Mouse (Mus musculus): Measurements from ENCODE around the gene Wwox. TPM values are rescaled to one million over a fixed set of nuclear protein-coding genes. Genes with fewer than 3 reads are reported as not detected.

The Wwox gene
- polyA plus RNA-seq, 1 experiment from 2014 or later: 12.9 TPM

DNA sequence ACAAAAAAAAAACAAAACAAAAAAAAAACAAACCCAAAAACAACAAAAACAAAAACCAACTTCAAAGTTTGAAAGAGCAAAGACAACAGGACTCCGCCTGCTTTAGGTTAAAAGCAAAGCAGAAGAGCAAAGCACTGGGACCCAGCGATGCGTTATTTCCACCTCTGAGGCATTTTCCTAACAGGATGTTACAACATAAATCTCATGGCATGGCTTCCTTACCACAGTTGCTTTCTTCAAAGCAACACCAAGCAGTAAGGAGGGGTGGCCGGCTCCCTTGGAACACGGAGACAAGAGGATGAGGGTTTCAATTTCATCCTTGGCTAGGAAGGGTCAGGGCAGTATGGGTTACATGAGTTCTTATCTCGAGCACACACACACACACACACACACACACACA, 20.6 kb upstream of the Wwox start:
- WGBS: 79% methylated on average over 6 of the region's 6 CpGs

DNA sequence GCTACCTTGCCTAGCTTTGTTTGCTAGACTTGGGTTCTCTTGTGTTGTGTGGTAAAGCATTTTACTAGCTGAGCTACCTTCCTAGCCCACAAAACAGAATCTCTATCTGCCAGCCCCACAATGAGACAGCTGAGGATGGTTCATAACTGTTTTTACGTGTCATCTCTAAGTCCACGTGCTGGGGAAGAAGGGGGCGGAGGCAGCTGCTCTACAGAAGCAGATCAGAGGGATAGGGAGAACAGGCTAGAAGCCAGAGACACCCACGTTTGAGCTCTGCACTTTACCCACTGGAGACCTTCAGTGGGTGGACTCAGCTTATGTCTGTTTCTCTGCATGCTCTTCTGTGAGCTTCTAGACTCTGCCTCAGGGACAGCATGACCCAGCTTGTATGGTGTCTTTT, 17.9 kb upstream of the Wwox start:
- DNase-seq (no peak), ATAC-seq (ENCODE audit: low FRiP score, low TSS enrichment) (no peak)
- no peak overlapping the region for H3K4me3 ChIP-seq (replicated peaks; ENCODE audit: low read depth, low read length)
- H3K4me1 ChIP-seq (ENCODE audit: control insufficient read depth, insufficient read depth, low read length): no peaks in the 10 kb centered on the region
- no peaks in the 10 kb centered on the region for H3K27me3 ChIP-seq (ENCODE audit: control insufficient read depth, insufficient read depth, low read length)
- H3K9me3 ChIP-seq (ENCODE audit: control insufficient read depth, low read length): no peaks in the 10 kb centered on the region
- 81% methylated on average over 4 of the region's 4 CpGs for WGBS
- no peak overlapping the region for H3K4me2 ChIP-seq (ENCODE audit: low read length)
- H3K36me3 ChIP-seq (ENCODE audit: control insufficient read depth, insufficient read depth, low read length): no peaks in the 10 kb centered on the region
- H3K9ac ChIP-seq (replicated peaks; ENCODE audit: low read length): no peak overlapping the region
- H3K27ac ChIP-seq (replicated peaks; ENCODE audit: low read depth, low read length): no peak overlapping the region

More for the DNA sequence above, 20.6 kb upstream of the Wwox start:
- H3K9ac ChIP-seq (replicated peaks; ENCODE audit: low read length): no peak overlapping the region
- no peaks in the 10 kb centered on the region for H3K4me1 ChIP-seq (ENCODE audit: control insufficient read depth, insufficient read depth, low read length)
- no peaks in the 10 kb centered on the region for H3K9me3 ChIP-seq (ENCODE audit: control insufficient read depth, low read length)
- H3K4me3 ChIP-seq (replicated peaks; ENCODE audit: low read depth, low read length): no peak overlapping the region
- no peak overlapping the region for H3K27ac ChIP-seq (replicated peaks; ENCODE audit: low read depth, low read length)
- no peaks in the 10 kb centered on the region for H3K36me3 ChIP-seq (ENCODE audit: control insufficient read depth, insufficient read depth, low read length)
- ATAC-seq (ENCODE audit: low FRiP score, low TSS enrichment) (no peak), DNase-seq (no peak)
- no peak overlapping the region for H3K4me2 ChIP-seq (ENCODE audit: low read length)
- no peaks in the 10 kb centered on the region for H3K27me3 ChIP-seq (ENCODE audit: control insufficient read depth, insufficient read depth, low read length)

DNA sequence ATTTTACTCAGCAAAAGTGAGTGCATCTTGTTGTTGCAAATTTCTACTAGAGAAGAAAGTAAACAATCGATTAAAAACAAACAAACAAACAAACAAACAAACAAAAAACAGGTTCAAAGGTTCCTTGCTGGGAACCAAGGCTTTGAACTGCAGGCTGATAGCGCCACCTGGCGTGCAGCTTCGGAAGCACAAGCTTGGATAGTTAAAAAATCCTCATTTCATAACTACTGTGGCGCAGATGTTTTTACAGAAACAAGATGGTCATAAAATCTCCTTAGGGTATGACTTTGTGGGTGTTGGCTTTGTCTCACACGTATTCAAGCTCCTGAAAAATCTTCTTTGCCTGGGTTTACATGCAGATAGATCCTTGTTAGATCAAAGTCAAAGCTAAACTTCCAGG, 1.2 kb upstream of the Wwox start:
- Histone ChIP-seq H3K4me1 (ENCODE audit: control insufficient read depth, insufficient read depth, low read length) (peaks cover 9% of the 10 kb centered on the region), H3K36me3 (ENCODE audit: control insufficient read depth, insufficient read depth, low read length) (no peaks in the 10 kb centered on the region), H3K27ac (replicated peaks; ENCODE audit: low read depth, low read length) (no peak overlapping the region), H3K9ac (replicated peaks; ENCODE audit: low read length) (no peak overlapping the region), H3K4me3 (replicated peaks; ENCODE audit: low read depth, low read length) (no peak overlapping the region), H3K9me3 (ENCODE audit: control insufficient read depth, low read length) (no peaks in the 10 kb centered on the region), H3K27me3 (ENCODE audit: control insufficient read depth, insufficient read depth, low read length) (no peaks in the 10 kb centered on the region), H3K4me2 (ENCODE audit: low read length) (no peak overlapping the region)
- DNase-seq: peak; percentile 85
- no peak for ATAC-seq (ENCODE audit: low FRiP score, low TSS enrichment)
- WGBS: 11% methylated on average over 6 of the region's 6 CpGs

DNA sequence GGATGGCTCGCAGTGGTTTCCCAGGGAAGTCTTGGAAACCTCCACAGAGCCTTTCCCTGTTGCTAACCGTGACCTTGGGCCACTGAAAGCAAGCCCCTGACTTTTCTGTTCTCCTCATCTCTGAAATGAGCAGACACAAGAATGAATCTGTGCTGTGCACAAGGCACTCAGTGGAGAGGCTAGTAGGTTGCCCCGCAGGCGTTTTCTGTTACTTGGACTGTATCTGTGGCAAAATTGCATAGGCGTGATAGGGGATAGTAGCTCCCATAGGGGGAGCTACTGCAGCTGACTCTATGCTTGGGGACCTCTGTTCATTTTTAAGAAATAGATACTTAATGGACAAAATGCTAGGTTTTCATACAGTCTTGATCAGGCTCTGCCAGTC, 742 bp downstream of the Wwox start:
- Histone ChIP-seq H3K9me3 (ENCODE audit: control insufficient read depth, low read length) (no peaks in the 10 kb centered on the region), H3K27me3 (ENCODE audit: control insufficient read depth, insufficient read depth, low read length) (no peaks in the 10 kb centered on the region), H3K4me2 (ENCODE audit: low read length) (peak overlapping the region; percentile 85), H3K36me3 (ENCODE audit: control insufficient read depth, insufficient read depth, low read length) (no peaks in the 10 kb centered on the region), H3K27ac (replicated peaks; ENCODE audit: low read depth, low read length) (peak overlapping the region; percentile 82), H3K4me3 (replicated peaks; ENCODE audit: low read depth, low read length) (peak overlapping the region; percentile 63), H3K9ac (replicated peaks; ENCODE audit: low read length) (peak overlapping the region; percentile 66), H3K4me1 (ENCODE audit: control insufficient read depth, insufficient read depth, low read length) (peaks cover 9% of the 10 kb centered on the region)
- DNase-seq: peak; percentile 46
- WGBS: 22% methylated on average over 5 of the region's 5 CpGs
- ATAC-seq (ENCODE audit: low FRiP score, low TSS enrichment): no peak

DNA sequence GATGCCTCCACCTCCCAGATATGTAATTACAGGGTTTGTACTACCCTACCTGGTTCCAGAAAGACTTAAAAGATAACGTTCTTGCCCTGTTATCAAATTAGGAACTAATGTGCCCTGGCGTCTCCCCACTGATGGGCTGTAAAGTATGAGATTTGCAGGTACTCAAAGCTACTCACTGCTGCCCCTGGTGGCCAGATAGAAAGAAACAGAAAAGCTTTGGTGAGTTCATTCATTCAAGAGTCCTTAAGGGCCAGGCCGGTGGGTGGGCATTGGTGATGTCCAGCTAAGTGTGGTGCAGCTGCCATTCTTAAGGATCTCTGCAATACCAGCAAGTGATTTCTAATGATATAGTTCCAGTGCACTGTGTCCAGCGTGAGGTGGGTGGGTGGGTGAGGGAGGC, 2.2 kb downstream of the Wwox start:
- Histone ChIP-seq H3K4me3 (replicated peaks; ENCODE audit: low read depth, low read length) (no peak overlapping the region), H3K4me2 (ENCODE audit: low read length) (no peak overlapping the region), H3K27me3 (ENCODE audit: control insufficient read depth, insufficient read depth, low read length) (no peaks in the 10 kb centered on the region), H3K4me1 (ENCODE audit: control insufficient read depth, insufficient read depth, low read length) (peaks cover 9% of the 10 kb centered on the region), H3K9me3 (ENCODE audit: control insufficient read depth, low read length) (no peaks in the 10 kb centered on the region), H3K9ac (replicated peaks; ENCODE audit: low read length) (no peak overlapping the region), H3K36me3 (ENCODE audit: control insufficient read depth, insufficient read depth, low read length) (no peaks in the 10 kb centered on the region), H3K27ac (replicated peaks; ENCODE audit: low read depth, low read length) (no peak overlapping the region)
- DNase-seq (peak; percentile 57), ATAC-seq (ENCODE audit: low FRiP score, low TSS enrichment) (no peak)
- WGBS: 90% methylated on average over 4 of the region's 4 CpGs

DNA sequence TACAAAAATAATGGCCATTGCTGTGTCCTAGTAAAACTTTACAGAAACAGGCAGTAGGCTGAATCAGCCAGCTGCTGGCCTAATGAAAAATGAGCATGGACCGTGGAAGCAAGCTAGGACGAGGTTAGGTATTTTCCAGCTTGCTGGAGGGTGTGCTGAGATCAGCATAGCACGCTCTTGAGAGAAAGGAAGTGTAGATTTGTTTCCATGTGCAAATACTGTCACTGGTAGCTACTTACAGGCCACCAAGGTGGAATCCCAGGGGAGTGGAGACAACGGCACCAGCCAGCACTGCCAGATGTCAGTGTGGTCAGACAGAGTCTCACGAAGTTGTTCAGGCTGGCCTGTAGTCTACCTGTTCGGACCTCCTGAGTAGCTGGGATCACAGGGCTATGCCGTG, 7.4 kb downstream of the Wwox start:
- Histone ChIP-seq H3K4me1 (ENCODE audit: control insufficient read depth, insufficient read depth, low read length) (no peaks in the 10 kb centered on the region), H3K36me3 (ENCODE audit: control insufficient read depth, insufficient read depth, low read length) (no peaks in the 10 kb centered on the region), H3K27ac (replicated peaks; ENCODE audit: low read depth, low read length) (no peak overlapping the region), H3K9ac (replicated peaks; ENCODE audit: low read length) (no peak overlapping the region), H3K4me2 (ENCODE audit: low read length) (no peak overlapping the region), H3K27me3 (ENCODE audit: control insufficient read depth, insufficient read depth, low read length) (no peaks in the 10 kb centered on the region), H3K9me3 (ENCODE audit: control insufficient read depth, low read length) (no peaks in the 10 kb centered on the region), H3K4me3 (replicated peaks; ENCODE audit: low read depth, low read length) (no peak overlapping the region)
- WGBS: 87% methylated on average over 7 of the region's 7 CpGs
- ATAC-seq (ENCODE audit: low FRiP score, low TSS enrichment) (no peak), DNase-seq (no peak)

DNA sequence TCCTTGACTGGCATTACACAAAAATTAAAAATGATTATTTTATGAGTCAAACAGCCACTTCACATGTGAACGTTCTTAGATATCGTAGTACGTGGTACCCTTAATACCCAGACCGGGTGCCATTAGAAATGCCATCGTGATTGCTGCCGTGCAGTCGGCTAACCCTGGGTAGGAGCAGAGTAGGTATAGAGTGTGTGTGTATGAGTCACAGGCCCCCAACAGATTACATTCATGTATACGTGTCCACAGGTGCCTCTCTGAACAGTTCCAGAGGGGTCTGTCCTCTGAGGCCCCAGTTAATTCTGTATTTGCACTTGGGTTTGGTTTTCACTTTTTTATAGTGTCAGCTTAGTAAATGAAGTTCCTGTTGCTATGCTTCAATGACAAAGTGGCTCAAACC, 12.8 kb downstream of the Wwox start:
- 91% methylated on average over 8 of the region's 8 CpGs for WGBS
- H3K4me2 ChIP-seq (ENCODE audit: low read length): no peak overlapping the region
- H3K27me3 ChIP-seq (ENCODE audit: control insufficient read depth, insufficient read depth, low read length): no peaks in the 10 kb centered on the region
- no peak for DNase-seq
- no peaks in the 10 kb centered on the region for H3K9me3 ChIP-seq (ENCODE audit: control insufficient read depth, low read length)
- H3K27ac ChIP-seq (replicated peaks; ENCODE audit: low read depth, low read length): no peak overlapping the region
- no peak for ATAC-seq (ENCODE audit: low FRiP score, low TSS enrichment)
- no peaks in the 10 kb centered on the region for H3K36me3 ChIP-seq (ENCODE audit: control insufficient read depth, insufficient read depth, low read length)
- H3K4me1 ChIP-seq (ENCODE audit: control insufficient read depth, insufficient read depth, low read length): peaks cover 6% of the 10 kb centered on the region; the same call in 1 of the 2 replicates
- H3K9ac ChIP-seq (replicated peaks; ENCODE audit: low read length): no peak overlapping the region
- no peak overlapping the region for H3K4me3 ChIP-seq (replicated peaks; ENCODE audit: low read depth, low read length)

DNA sequence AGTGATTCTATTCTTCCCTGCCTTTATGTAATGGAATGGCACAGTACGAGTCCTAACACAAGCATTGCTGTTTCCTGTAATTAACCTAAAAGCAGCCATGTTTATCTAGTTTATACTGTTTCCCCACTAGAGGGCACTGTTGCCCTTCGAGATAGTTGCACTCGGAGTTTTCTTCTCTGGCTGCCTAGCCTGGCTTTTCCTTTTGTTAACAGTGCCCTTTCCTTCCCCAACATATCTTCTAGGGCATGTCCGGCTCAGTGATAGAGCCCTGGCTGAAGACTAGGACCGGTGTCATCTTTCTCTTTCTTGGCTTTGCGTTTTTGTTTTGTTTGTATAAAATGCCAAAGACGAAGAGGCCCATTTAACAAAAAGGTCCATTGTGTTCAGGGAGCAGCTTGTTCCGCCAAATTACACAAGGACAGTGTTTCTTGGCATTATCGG, 13.3 kb downstream of the Wwox start:
- no peaks in the 10 kb centered on the region for H3K9me3 ChIP-seq (ENCODE audit: control insufficient read depth, low read length)
- WGBS: 5% methylated on average over 9 of the region's 9 CpGs
- H3K36me3 ChIP-seq (ENCODE audit: control insufficient read depth, insufficient read depth, low read length): no peaks in the 10 kb centered on the region
- peak; percentile 37; the same call in 1 of the 2 replicates for ATAC-seq (ENCODE audit: low FRiP score, low TSS enrichment)
- H3K4me1 ChIP-seq (ENCODE audit: control insufficient read depth, insufficient read depth, low read length): peaks cover 6% of the 10 kb centered on the region; the same call in 1 of the 2 replicates
- no peak overlapping the region for H3K4me3 ChIP-seq (replicated peaks; ENCODE audit: low read depth, low read length)
- H3K27ac ChIP-seq (replicated peaks; ENCODE audit: low read depth, low read length): no peak overlapping the region
- H3K4me2 ChIP-seq (ENCODE audit: low read length): peak overlapping the region; percentile 37
- DNase-seq: peak; percentile 95
- no peak overlapping the region for H3K9ac ChIP-seq (replicated peaks; ENCODE audit: low read length)
- no peaks in the 10 kb centered on the region for H3K27me3 ChIP-seq (ENCODE audit: control insufficient read depth, insufficient read depth, low read length)

DNA sequence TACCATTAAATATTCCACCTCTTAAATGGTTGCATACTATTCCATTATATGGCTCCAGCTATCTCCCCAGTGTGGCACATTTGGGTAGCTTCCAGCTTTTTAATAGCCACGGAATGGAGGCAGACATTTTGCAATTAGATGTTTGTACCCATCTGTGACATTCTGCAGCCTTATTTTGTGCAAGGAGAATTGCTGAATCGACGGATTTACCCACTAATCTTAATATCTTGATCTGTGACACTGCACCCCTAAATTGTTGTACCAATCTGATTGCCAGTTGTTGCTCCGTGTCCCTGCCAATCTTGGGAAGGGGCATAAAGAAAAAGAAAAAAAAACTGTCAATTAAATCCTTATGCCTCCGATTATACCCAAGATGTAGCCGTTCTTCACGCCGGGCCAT, 15.8 kb downstream of the Wwox start:
- no peak overlapping the region for H3K4me3 ChIP-seq (replicated peaks; ENCODE audit: low read depth, low read length)
- no peak overlapping the region for H3K9ac ChIP-seq (replicated peaks; ENCODE audit: low read length)
- DNase-seq (no peak), ATAC-seq (ENCODE audit: low FRiP score, low TSS enrichment) (no peak)
- H3K4me2 ChIP-seq (ENCODE audit: low read length): no peak overlapping the region
- 88% methylated on average over 8 of the region's 8 CpGs for WGBS
- H3K36me3 ChIP-seq (ENCODE audit: control insufficient read depth, insufficient read depth, low read length): no peaks in the 10 kb centered on the region
- no peaks in the 10 kb centered on the region for H3K27me3 ChIP-seq (ENCODE audit: control insufficient read depth, insufficient read depth, low read length)
- no peaks in the 10 kb centered on the region for H3K9me3 ChIP-seq (ENCODE audit: control insufficient read depth, low read length)
- H3K27ac ChIP-seq (replicated peaks; ENCODE audit: low read depth, low read length): no peak overlapping the region
- peaks cover 6% of the 10 kb centered on the region; the same call in 1 of the 2 replicates for H3K4me1 ChIP-seq (ENCODE audit: control insufficient read depth, insufficient read depth, low read length)
